Mouse (Mus musculus) lung, postnatal 0 days (tissue): ENCODE measurements at regions not wholly inside any gene's neighbourhood (a gene's known extent, or its start where the extent isn't known, plus 50 kb on each side); places are given as distances from the start of the nearest gene placed in this dataset.

Source experiments
- CTCF ChIP-seq: IDR thresholded peaks from 2 replicates; pipeline ENCODE4 v1.5.1; 2016; ENCODE audit warnings: antibody characterized with exemption, mild to moderate bottlenecking
- EP300 ChIP-seq: IDR thresholded peaks from 2 replicates; pipeline ENCODE4 v1.6.1; 2016; ENCODE audit warnings: antibody characterized with exemption, mild to moderate bottlenecking, control low read depth

- peak; percentile 37 for TF ChIP-seq CTCF
- no peak for TF ChIP-seq EP300
These were observed 61.5 kb upstream of the Gm11733 start for GRCm38 (mm10) chr11:117422713-117423112.
